8 mouse cellular contexts compared by ENCODE assay signal in the genomic region with DNA sequence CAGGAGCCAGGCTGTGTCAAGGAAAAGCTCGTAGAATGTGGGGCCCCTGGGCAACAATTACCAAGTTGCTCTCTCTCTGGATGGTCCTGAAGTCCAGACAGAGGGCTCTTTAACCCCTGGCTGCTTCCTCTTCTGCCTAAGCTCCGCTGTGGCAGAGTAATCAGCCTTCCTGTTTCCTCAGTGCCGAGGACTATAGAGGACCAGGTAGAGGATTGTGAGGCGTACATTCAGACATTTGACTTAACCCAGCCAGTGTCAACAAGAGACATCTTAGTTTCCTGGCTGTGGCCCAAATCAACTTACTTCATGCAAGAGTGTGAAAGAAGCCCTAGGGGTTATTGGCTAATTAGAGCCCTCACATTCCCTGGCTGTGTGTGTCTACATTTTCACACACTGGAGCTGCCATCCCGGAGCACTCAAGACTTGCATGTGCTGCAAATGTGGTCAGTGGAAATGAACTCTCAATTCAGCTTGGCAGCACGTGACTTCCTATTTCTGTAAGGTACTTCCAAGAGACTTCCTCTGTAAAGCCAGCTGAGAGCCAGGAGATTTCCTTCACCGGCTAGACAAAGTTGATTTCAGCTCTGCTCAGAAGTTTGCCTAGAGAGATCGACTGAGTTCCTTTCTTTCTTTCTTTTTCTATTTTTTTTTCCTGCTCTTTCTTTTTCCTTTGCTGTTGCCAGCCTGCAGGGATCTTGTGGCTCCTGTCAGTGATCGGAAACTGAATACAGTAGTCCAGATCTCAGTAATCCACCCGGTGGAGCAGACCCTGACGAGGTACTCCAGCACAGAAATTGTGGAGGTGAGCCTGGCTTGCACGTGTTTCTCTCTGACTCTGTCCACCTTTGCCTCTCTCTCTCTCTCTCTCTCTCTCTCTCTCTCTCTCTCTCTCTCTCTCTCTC.
DNase-seq lines count a peak whose midpoint lies in the region; ATAC-seq and TF ChIP-seq lines count a peak whose summit lies in the region.

No protein-coding gene starts in this region.

- no peak for TF ChIP-seq CTCF in layer of hippocampus, adult 2 months (conservative IDR thresholded peaks at IDR 0.05)

- H3K4me3 ChIP-seq in layer of hippocampus, adult 2 months: peak overlapping the region; percentile 22; the same call in 1 of the 2 replicates
- peak overlapping the region; percentile 27 for H3K4me3 ChIP-seq in embryonic facial prominence, embryonic 12.5 days

- H3K27me3 ChIP-seq in embryonic facial prominence, embryonic 12.5 days: no peaks in the 10 kb centered on the region

- H3K9me3 ChIP-seq in embryonic facial prominence, embryonic 12.5 days: no peaks in the 10 kb centered on the region

- H3K4me2 ChIP-seq in embryonic facial prominence, embryonic 12.5 days (replicated peaks): peak overlapping the region; percentile 49

- WGBS in embryonic facial prominence, embryonic 12.5 days: 2% methylated on average over 12 of the region's 12 CpGs

- intact Hi-C loops in heart, postnatal 14 days (cut with DNase I): loop anchor here (5.0 kb wide), 1 partner anchor 40 kb away; no protein-coding TSS in a partner anchor
- intact Hi-C loops in left cerebral cortex, postnatal 4 days (cut with DNase I): loop anchor here (5.0 kb wide), 1 partner anchor 260 kb away; no protein-coding TSS in a partner anchor

- H3K4me1 ChIP-seq in embryonic facial prominence, embryonic 12.5 days: peaks cover 40% of the 10 kb centered on the region

- H3K36me3 ChIP-seq in embryonic facial prominence, embryonic 12.5 days: no peaks in the 10 kb centered on the region

- peak; percentile 61 for ATAC-seq in embryonic facial prominence, embryonic 12.5 days (ENCODE audit: insufficient number of reproducible peaks, insufficient read depth, low FRiP score, low TSS enrichment)
- ATAC-seq in megakaryocyte progenitor cell, adult 5-6 weeks (replicated peaks; ENCODE audit: poor library complexity): peak; percentile 81

- no peak for DNase-seq in layer of hippocampus, adult 2 months (ENCODE audit: low spot score in 2 of 2)
- no peak for DNase-seq in layer of hippocampus, adult 8-10 months (ENCODE audit: low spot score in 2 of 2)
- peak; percentile 21 to 32 for DNase-seq in heart, postnatal 14 days
- peak; percentile 53 to 65 for DNase-seq in kidney, postnatal 36 days
- DNase-seq in thymus, adult 18-20 months: peak; percentile 25 to 53
- no peak for DNase-seq in left cerebral cortex, postnatal 4 days

- H3K27ac ChIP-seq in layer of hippocampus, adult 2 months: no peak overlapping the region
- peak overlapping the region; percentile 92 for H3K27ac ChIP-seq in embryonic facial prominence, embryonic 12.5 days

- no peak overlapping the region for H3K9ac ChIP-seq in embryonic facial prominence, embryonic 12.5 days

Comparison
In these comparisons a context has a peak if more than half of its experiments do, and no peak if none do; other contexts are left out.
1. DNase-seq: peak in heart, postnatal 14 days (2 of 2), kidney, postnatal 36 days (2 of 2) and thymus, adult 18-20 months (2 of 2); none in layer of hippocampus, adult 2 months (0 of 2), layer of hippocampus, adult 8-10 months (0 of 2) and left cerebral cortex, postnatal 4 days (single experiment).